Mouse (Mus musculus) hindbrain, embryonic 15.5 days (tissue): ENCODE results near the gene Dagla. TPM values are rescaled to one million over a fixed set of nuclear protein-coding genes. Genes with fewer than 3 reads are reported as not detected.

ENCODE experiments used
- ATAC-seq: fragments of 200-750 bp; cut with Nextera tagmentation; 2 replicates; pipeline ENCODE4 v1.8.0; 2017; ENCODE audit warnings: low read depth, moderate number of reproducible peaks, moderate TSS enrichment; ENCODE audit not compliant: low FRiP score
- H3K27ac ChIP-seq: fragments of 300-500 bp; sonication (generic); replicated peaks from 2 replicates; pipeline ENCODE4 v1.5.1; 2015; ENCODE audit warnings: mild to moderate bottlenecking, inconsistent platforms
- H3K27me3 ChIP-seq: fragments of 300-500 bp; sonication (generic); 2 replicates; pipeline ENCODE4 v1.6.1; 2015; ENCODE audit warnings: control low read depth, inconsistent platforms
- H3K36me3 ChIP-seq: fragments of 300-500 bp; sonication (generic); 2 replicates; pipeline ENCODE4 v1.6.1; 2015; ENCODE audit warnings: control low read depth, inconsistent platforms
- H3K4me1 ChIP-seq: fragments of 300-500 bp; sonication (generic); replicated peaks from 2 replicates; pipeline ENCODE4 v1.6.1; 2015; ENCODE audit warnings: control low read depth, inconsistent platforms
- H3K4me2 ChIP-seq: fragments of 300-500 bp; sonication (generic); 2 replicates; pipeline ENCODE4 v1.6.1; 2015; ENCODE audit warnings: moderate library complexity, mild to moderate bottlenecking, inconsistent platforms
- H3K4me3 ChIP-seq: fragments of 300-500 bp; sonication (generic); 2 replicates; pipeline ENCODE4 v1.5.1; 2015; ENCODE audit warnings: mild to moderate bottlenecking, inconsistent platforms
- H3K9ac ChIP-seq: fragments of 300-500 bp; sonication (generic); 2 replicates; pipeline ENCODE4 v1.6.1; 2015; ENCODE audit warnings: inconsistent platforms
- H3K9me3 ChIP-seq: fragments of 300-500 bp; sonication (generic); 2 replicates; pipeline ENCODE4 v1.6.1; 2016; ENCODE audit warnings: control low read depth, inconsistent platforms
- WGBS: fragments of 180-500 bp; shearing (Covaris S2); methylation state at CpG from one replicate; pipeline ENCODE4 v1.1.7; 2015; 5-methylcytosine and 5-hydroxymethylcytosine counted together
- polyA plus RNA-seq: library from polyadenylated mRNA; unstranded; fragments of >200 nt; fragmentation: Nextera tagmentation; extraction: Ambion mirVana; gene quantifications from 2 replicates; pipeline ENCODE4 v1.2.1, GENCODE M21; 2015

Gene Dagla
- polyA plus RNA-seq, 1 experiment from 2014 or later, result 14.3 TPM

GRCm38 (mm10) chr19:10208851-10209250, 95.8 kb downstream of the Dagla start:
- H3K4me1 ChIP-seq, result peaks cover 7% of the 10 kb centered on the region
- no peak overlapping the region for H3K27ac ChIP-seq
- no peak for ATAC-seq
- 93% methylated on average over 3 of the region's 3 CpGs for WGBS
- no peak overlapping the region for H3K9ac ChIP-seq
- peaks cover 35% of the 10 kb centered on the region for H3K36me3 ChIP-seq
- no peaks in the 10 kb centered on the region for H3K27me3 ChIP-seq
- H3K4me3 ChIP-seq, result no peak overlapping the region
- no peak overlapping the region for H3K4me2 ChIP-seq
- H3K9me3 ChIP-seq, result no peaks in the 10 kb centered on the region

GRCm38 (mm10) chr19:10205051-10205450, 99.6 kb downstream of the Dagla start:
- 75% methylated on average over 6 of the region's 6 CpGs for WGBS
- Histone ChIP-seq H3K4me1 (peaks cover 16% of the 10 kb centered on the region), H3K9ac (no peak overlapping the region), H3K9me3 (no peaks in the 10 kb centered on the region), H3K27ac (no peak overlapping the region), H3K36me3 (peaks cover 33% of the 10 kb centered on the region), H3K4me3 (peak overlapping the region; percentile 66; the same call in 1 of the 2 replicates), H3K27me3 (no peaks in the 10 kb centered on the region), H3K4me2 (peak overlapping the region; percentile 82)
- no peak for ATAC-seq

- H3K4me1 ChIP-seq, result peaks cover 16% of the 10 kb centered on the region
- H3K4me2 ChIP-seq, result peak overlapping the region; percentile 82
- peak overlapping the region; percentile 81 for H3K27ac ChIP-seq
- WGBS, result 1% methylated on average over 5 of the region's 5 CpGs
- H3K27me3 ChIP-seq, result no peaks in the 10 kb centered on the region
- H3K9me3 ChIP-seq, result no peaks in the 10 kb centered on the region
- peak; percentile 25; the same call in 1 of the 2 replicates for ATAC-seq
- H3K9ac ChIP-seq, result peak overlapping the region; percentile 75
- peak overlapping the region; percentile 66 for H3K4me3 ChIP-seq
- H3K36me3 ChIP-seq, result peaks cover 33% of the 10 kb centered on the region
Observed at GRCm38 (mm10) chr19:10204616-10205001, 100.1 kb downstream of the Dagla start.

GRCm38 (mm10) chr19:10203848-10204615, 100.6 kb downstream of the Dagla start, which contains the start of the genes Tmem258 and Fen1:
Tmem258 (plus strand) TSS chr19:10204014.
Fen1 (minus strand) TSS chr19:10204169.
- under 1% methylated on average over 40 of the region's 40 CpGs for WGBS

GRCm38 (mm10) chr19:10203146-10203847, 101.4 kb downstream of the Dagla start:
- Histone ChIP-seq H3K27me3 (no peaks in the 10 kb centered on the region), H3K27ac (peak overlapping the region; percentile 81), H3K4me1 (peaks cover 16% of the 10 kb centered on the region), H3K4me2 (peak overlapping the region; percentile 82), H3K36me3 (peaks cover 26% of the 10 kb centered on the region), H3K4me3 (peak overlapping the region; percentile 66), H3K9ac (peak overlapping the region; percentile 75), H3K9me3 (no peaks in the 10 kb centered on the region)
- peak; percentile 54; the same call in 1 of the 2 replicates for ATAC-seq
- WGBS, result 2% methylated on average over 23 of the region's 23 CpGs

More at GRCm38 (mm10) chr19:10203848-10204615, 100.6 kb downstream of the Dagla start, which contains the start of the genes Tmem258 and Fen1:
- Histone ChIP-seq H3K36me3 (peaks cover 27% of the 10 kb centered on the region), H3K9me3 (no peaks in the 10 kb centered on the region), H3K27me3 (no peaks in the 10 kb centered on the region), H3K4me2 (peak within 1 kb of the TSS; percentile 82), H3K27ac (peak within 1 kb of the TSS; percentile 81), H3K9ac (peak within 1 kb of the TSS; percentile 75), H3K4me1 (peaks cover 16% of the 10 kb centered on the region), H3K4me3 (peak within 1 kb of the TSS; percentile 66)
- ATAC-seq, result peak; percentile 92

- WGBS, result 32% methylated on average over 3 of the region's 3 CpGs
- no peaks in the 10 kb centered on the region for H3K9me3 ChIP-seq
- H3K9ac ChIP-seq, result no peak overlapping the region
- no peak overlapping the region for H3K4me3 ChIP-seq
- no peak overlapping the region for H3K4me2 ChIP-seq
- ATAC-seq, result peak; percentile 55
- H3K36me3 ChIP-seq, result peaks cover 42% of the 10 kb centered on the region
- no peaks in the 10 kb centered on the region for H3K27me3 ChIP-seq
- H3K27ac ChIP-seq, result no peak overlapping the region
- peaks cover 9% of the 10 kb centered on the region for H3K4me1 ChIP-seq
Observed at GRCm38 (mm10) chr19:10198723-10199122, 106.0 kb downstream of the Dagla start.

GRCm38 (mm10) chr19:10198286-10198685, 106.4 kb downstream of the Dagla start:
- 78% methylated on average over 2 of the region's 2 CpGs for WGBS

GRCm38 (mm10) chr19:10197130-10197529, 107.5 kb downstream of the Dagla start:
- Histone ChIP-seq H3K9me3 (no peaks in the 10 kb centered on the region), H3K4me2 (no peak overlapping the region), H3K9ac (no peak overlapping the region), H3K36me3 (peaks cover 58% of the 10 kb centered on the region), H3K4me3 (no peak overlapping the region), H3K27me3 (no peaks in the 10 kb centered on the region), H3K27ac (no peak overlapping the region), H3K4me1 (no peaks in the 10 kb centered on the region)
- 94% methylated on average over 4 of the region's 4 CpGs for WGBS
- no peak for ATAC-seq

More at GRCm38 (mm10) chr19:10198286-10198685, 106.4 kb downstream of the Dagla start:
- ATAC-seq, result no peak
- H3K36me3 ChIP-seq, result peaks cover 47% of the 10 kb centered on the region
- no peaks in the 10 kb centered on the region for H3K9me3 ChIP-seq
- no peak overlapping the region for H3K27ac ChIP-seq
- H3K27me3 ChIP-seq, result no peaks in the 10 kb centered on the region
- H3K4me1 ChIP-seq, result peaks cover 8% of the 10 kb centered on the region
- H3K4me3 ChIP-seq, result no peak overlapping the region
- H3K4me2 ChIP-seq, result no peak overlapping the region
- no peak overlapping the region for H3K9ac ChIP-seq

Other genes with a start within 250 kb of the Dagla start
- 218 and 229 TPM in 2 replicates for gene Fads2, start 203.1 kb downstream of the Dagla start, polyA plus RNA-seq
- 155 and 160 TPM in 2 replicates for gene Fads1, start 122.0 kb downstream of the Dagla start, polyA plus RNA-seq
- 330 and 360 TPM in 2 replicates for gene Tmem258, start 100.9 kb downstream of the Dagla start, polyA plus RNA-seq
- gene Fen1, start 100.7 kb downstream of the Dagla start, polyA plus RNA-seq, result 28.0 and 28.2 TPM in 2 replicates
- gene Myrf, start 64.1 kb downstream of the Dagla start, polyA plus RNA-seq, result 0.76 and 0.92 TPM in 2 replicates
- gene Syt7, start 84.2 kb upstream of the Dagla start, polyA plus RNA-seq, result 17.4 and 21.0 TPM in 2 replicates
- 0.98 and 1.5 TPM in 2 replicates for gene Lrrc10b, start 152.6 kb upstream of the Dagla start, polyA plus RNA-seq
- gene Ppp1r32, start 178.1 kb upstream of the Dagla start, polyA plus RNA-seq, result 2.1 and 2.3 TPM in 2 replicates
- gene Cpsf7, start 220.4 kb upstream of the Dagla start, polyA plus RNA-seq, result 49.0 and 56.1 TPM in 2 replicates
- 62.8 and 69.1 TPM in 2 replicates for gene Sdhaf2, start 221.3 kb upstream of the Dagla start, polyA plus RNA-seq